Mouse (Mus musculus) CH12F3 (cell line): Measurements from ENCODE around the gene Hoxa4.

Experiments used
- in situ Hi-C: fragments of 300-500 bp; cut with MboI; formaldehyde crosslinking; loops from 2 replicates; pipeline ENCODE4 v1.14.3; 2020; ENCODE audit warnings: low sequenced_read_pairs

Gene Hoxa4

DNA sequence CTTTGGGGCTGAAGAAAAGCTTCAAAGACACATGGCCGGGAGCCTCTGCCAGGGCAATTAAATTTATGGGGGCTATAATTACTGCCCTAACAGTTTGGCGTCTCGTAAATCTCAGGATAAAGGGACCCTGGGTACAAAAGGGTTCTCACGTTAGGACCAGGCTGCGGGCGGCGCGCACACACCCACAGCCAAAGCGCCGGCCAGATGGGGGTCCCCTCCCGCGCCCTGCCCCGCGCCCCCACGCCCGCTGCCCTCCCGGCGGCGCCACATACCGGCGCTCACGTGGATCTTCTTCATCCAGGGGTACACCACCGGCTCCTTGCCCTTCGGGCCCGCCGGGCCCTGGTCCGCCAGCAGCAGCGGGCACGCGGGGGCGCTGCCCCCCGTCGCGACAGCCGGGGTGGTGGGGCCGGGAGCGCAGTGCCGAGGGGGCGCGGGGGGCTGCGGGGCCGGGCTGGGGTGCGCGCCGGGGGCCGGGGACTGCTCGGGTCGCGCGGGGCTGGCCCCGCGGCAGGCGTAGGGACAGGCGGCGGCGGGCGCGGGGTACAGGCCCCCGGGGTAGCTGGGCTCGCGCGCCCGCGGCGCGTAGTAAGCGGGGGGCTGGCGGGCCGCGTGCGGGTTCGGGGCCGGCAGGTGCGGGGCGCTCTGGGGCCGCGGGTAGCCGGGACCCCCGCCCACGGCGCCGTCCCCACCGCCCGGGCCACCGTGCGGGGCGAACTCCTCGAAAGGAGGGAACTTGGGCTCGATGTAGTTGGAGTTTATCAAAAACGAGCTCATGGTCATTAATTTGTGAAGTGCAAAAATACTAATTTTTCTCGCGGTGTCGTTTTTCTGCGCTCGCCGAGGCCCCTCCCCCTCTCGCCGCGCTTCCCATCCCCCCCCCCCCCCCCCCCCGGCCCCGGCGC is at the start of gene Hoxa4:
Gene Hoxa4, minus strand, starts transcription at position 848 of the 905 bp plus-strand sequence.
- in situ Hi-C loops = no loop called here

GRCm38 (mm10) chr6:52241001-52241621 is 49.6 kb upstream of the Hoxa4 start:
- in situ Hi-C loops = no loop called here

DNA sequence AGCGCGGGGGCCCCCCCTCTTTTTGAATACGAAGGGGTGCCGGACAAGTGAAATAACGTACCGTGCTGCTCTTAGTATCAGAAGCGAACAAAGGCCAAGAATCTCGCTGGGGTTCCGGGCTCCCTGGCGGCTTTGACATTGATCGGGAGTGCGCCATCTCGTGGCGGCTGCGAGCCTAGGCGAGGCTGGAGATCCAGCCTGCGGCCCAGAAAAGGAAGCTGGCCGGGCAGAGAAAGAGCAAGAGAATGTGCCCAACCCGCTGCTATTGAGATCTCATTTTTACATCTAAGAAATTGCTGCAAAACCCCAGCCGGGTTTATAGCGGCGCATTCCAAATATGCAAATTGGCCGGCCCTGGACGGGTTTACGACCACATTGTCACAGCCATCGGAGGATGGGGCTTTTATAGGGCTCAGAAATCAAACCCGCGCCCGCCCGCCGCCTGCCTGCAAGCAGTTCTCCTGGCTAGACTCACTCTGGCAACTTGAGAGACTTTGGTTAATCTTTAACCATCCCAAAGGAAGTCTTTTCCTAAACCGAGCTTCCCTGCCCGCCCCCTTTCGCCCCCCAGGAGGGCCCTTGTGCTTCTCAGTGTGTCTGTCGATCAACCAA is 48.9 kb upstream of the Hoxa4 start, which contains the start of gene Hoxa10:
Gene Hoxa10, minus strand, starts transcription at position 466 of the 612 bp plus-strand sequence.
- in situ Hi-C loops = no loop called here

DNA sequence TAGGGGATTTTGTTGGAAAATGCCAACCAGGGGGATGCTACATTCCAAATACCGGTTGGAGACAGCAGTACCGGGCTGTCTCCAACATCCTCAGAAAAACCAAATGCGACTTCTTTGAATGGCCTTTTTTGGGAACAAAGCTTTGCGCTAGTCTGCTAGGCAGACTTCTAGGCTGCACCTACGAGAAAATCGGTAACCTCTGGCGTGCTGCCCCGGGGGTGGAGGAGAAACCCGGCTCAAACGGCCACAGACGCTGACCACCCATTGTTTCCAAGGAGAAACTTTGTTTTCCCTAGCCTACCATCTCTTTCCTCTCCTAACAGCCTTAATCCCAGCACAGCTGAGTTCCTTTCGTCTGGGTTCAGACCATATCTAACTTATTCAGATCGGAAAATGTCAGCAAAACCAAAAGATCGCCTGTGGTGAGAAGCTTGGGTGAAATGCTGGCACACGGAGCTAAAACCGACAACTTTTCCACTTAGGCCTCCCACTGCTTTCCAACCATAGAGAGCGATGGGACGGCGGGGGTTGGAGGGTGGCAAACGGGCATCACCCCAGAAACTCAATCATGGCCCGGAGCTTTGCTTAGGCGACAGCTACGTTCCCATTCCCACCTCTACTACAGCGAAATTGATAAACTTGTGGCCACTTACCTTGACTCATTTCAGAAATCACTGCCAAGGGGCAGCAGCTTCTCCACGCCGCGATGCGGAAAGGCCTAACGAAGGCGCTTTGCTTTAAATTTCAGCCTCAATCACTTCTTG is 48.3 kb upstream of the Hoxa4 start:
- in situ Hi-C loops = no loop called here

DNA sequence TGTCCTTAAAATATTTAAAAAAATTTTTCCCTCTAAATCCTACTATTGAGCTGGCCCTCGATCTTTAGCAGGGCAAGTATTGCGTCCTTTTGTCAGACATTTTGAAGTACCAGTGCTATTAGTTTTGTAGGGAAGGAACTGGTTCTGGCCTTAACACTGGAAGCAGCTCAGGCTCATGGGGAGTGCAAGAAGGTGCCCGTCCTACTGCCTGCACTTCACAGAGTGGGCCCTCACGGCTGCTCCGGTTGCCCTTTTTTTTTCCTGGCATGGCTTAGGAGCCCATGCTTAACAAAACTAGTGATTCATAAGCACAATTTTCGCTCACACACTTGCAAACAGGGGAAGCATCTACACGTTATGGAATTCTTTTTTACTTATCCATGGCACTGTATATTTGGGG is 47.4 kb upstream of the Hoxa4 start:
- in situ Hi-C loops = no loop called here

DNA sequence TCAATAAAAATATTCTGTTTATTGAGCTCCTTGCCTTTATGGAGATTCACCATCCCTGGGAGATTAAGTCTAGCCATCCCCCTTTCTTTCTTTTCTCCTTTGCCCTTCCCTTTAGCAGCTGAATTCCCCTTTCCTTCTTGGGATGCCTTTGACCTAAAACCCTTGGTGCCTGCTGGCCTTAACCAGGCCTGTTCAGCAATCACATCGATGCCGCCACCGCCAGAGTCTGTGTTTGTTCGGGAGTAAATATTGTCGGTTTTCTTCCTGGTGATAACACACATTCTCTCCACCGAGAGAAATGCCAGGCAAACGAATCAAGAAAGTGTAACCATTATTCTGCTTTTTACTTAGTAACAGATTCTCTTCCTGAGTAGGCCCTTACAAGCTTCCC is 46.6 kb upstream of the Hoxa4 start:
- in situ Hi-C loops = no loop called here

DNA sequence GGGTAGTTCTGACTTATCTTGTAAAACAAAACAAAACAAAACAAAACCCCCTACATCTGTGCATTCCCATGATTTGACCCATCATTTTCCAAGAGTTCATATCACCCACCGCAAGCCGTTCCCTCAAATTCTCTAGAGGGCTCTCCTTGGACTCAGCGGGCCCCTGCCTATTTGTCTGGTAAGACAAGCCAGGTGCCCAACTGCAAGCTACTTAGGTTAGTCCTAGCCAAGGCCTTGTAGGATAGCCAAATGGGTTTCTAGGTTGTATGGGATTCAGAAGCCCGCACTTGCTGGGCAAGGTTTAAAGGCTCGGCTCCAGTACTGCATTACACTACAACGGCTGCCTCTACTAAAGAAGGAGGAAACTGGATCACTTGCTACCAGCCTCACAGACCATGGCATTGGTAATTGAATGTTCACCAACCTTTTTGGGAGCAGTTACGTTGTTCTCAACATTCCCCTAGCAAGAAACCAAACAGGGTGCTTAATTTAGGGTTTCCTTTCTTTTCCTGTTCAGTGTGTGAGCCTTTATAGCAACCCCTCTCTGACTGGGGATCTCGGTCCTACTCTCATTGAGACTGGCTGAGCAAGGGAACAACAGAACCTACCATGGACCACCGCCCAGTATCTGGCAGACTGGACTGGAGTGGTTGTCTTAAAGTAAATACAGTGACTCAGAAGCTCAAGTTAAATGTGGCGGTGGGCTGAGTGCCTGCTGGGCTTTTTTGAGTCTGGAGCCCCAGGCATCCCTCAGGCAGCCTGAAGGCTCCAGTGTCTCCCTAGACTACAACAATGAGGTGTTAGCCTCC is 46.0 kb upstream of the Hoxa4 start:
- in situ Hi-C loops = no loop called here

DNA sequence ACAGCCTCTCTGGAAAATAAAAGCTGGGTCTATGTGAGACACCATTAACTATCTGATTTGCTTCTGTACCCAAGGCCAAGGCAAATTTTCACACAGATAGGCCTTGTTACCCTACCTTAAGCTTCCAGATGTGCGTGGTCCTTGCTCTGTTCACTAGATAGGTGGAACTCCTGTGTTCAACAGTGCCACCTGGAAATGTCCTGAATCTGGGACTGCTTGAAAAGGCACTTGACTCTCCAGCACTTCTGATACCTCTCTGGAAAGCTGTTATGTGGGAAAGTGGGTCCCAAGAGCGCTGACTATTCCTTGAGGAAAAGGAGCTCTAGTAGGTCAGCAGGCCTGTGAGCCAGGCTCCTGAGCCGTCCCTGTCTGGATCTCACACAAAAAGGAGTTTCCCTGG is 45.3 kb upstream of the Hoxa4 start:
- in situ Hi-C loops = no loop called here

GRCm38 (mm10) chr6:52235866-52236265 is 44.3 kb upstream of the Hoxa4 start:
- in situ Hi-C loops = no loop called here

- in situ Hi-C loops = no loop called here
These were observed 43.7 kb upstream of the Hoxa4 start for GRCm38 (mm10) chr6:52235267-52235666.

DNA sequence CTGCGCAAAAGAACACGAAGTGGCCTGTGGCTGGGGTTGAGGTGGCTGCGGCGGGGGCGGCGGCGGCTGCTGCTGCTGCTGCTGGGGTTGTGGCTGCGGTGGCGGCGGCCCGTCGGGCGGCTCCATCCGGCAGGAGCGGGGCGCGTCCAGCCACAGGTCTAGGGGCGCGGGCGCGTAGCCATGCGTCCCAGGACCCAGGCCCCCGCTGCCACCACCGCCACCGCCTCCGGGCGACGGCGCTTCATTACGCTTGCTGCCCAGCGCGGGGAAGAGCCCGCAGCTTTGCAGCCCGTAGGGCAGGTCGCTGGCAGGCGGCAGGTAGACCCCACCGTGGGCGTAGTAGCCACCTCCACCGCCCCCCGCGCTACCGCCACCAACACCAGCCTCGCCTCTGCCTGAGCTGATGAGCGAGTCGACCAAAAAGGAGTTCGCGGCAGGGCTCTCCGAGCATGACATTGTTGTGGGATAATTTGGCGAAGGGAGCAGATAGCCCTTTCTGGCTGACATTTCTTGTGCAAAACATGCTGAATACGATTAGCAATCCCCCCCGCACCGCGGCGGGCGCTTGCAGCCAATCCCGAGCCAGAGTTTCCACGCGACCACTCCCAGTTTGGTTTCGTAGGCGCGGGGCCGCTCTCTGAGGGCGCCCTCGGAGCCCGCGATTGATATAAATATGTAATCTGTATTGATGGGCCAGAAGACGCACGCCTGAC is 43.0 kb upstream of the Hoxa4 start:
- in situ Hi-C loops = no loop called here

GRCm38 (mm10) chr6:52233546-52234427 is 42.2 kb upstream of the Hoxa4 start:
- in situ Hi-C loops = no loop called here

- in situ Hi-C loops = no loop called here
These were observed 41.5 kb upstream of the Hoxa4 start for GRCm38 (mm10) chr6:52232984-52233545.

DNA sequence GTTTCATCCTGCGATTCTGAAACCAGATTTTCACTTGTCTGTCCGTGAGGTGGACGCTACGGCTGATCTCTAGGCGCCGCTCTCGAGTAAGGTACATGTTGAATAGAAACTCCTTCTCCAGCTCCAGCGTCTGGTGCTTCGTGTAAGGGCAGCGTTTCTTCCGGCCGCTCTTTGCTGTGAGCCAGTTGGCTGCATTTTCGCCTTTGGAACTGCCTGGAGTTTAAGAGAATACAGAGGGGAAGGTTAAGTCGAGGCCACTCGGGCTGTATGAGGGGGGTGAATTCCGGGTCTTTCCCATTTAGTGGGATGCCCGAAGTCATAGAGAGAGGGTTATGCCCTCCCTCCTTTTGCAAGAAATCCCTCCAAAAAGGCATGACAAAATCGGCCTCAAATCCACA is 41.0 kb upstream of the Hoxa4 start:
- in situ Hi-C loops = no loop called here

DNA sequence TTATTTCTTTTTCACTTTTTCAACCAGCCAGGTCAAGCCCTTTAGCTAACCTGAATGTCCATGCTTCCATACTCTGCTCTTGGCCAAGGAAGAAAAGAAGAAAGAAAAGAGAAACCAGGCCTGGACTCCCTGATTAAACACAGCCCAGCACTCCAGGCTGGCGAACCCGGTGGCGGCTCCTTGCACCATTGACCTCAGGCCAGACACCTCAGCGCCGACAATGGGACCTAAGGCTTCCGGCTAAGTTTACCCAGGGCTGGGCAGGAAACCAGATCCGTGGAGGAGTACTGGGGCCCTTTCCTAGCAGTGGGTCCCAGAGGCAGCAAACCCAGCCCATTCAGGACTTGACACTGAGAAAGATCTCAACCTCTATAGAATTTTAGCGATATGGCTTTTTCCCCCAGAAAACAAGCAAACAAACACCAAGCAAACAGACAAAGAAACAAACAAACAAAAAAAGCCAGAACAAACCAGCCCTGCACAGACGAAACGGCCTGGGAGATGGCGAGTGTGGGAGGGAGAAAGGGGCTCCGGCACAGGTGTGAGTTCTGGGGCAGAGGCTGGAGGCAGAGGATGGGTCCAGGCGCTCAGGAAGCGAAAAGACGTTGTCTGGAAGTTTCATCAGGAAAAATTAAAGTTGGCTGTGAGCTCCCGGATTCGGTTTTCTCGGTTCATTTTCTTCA is 40.5 kb upstream of the Hoxa4 start:
- in situ Hi-C loops = no loop called here

GRCm38 (mm10) chr6:52230516-52231165 is 39.1 kb upstream of the Hoxa4 start, which contains the start of gene Hoxa9:
TSS of gene Hoxa9 (minus strand) at chr6:52231089.
- in situ Hi-C loops = no loop called here
